Mouse (Mus musculus) gastrocnemius, postnatal 25 days (tissue): ENCODE results near the gene Tekt3. TPM values are rescaled to one million over a fixed set of nuclear protein-coding genes. Genes with fewer than 3 reads are reported as not detected.

Experiments used
- DNase-seq: peaks from one replicate; pipeline ENCODE4 v3.0.0; 2022
- long read RNA-seq, 2 experiments: library from polyadenylated mRNA; stranded (forward); transcript quantifications; one replicate each; pipeline ENCODE4 v2.0.0; 2021
- total RNA-seq, 2 experiments: library from RNA; stranded (reverse); gene quantifications; 1 replicate in 1 of 2; 2 replicates in 1 of 2; pipeline ENCODE4 v1.2.3; 2021

Tekt3 gene
- total RNA-seq, result not detected
- long read RNA-seq, experiment 1, partial matches to known transcripts, result 0 of 1 reads
- long read RNA-seq, experiment 1, other reads (novel, unspliced or antisense), result 1 of 1 reads
- long read RNA-seq, experiment 2, result 0 reads

DNA sequence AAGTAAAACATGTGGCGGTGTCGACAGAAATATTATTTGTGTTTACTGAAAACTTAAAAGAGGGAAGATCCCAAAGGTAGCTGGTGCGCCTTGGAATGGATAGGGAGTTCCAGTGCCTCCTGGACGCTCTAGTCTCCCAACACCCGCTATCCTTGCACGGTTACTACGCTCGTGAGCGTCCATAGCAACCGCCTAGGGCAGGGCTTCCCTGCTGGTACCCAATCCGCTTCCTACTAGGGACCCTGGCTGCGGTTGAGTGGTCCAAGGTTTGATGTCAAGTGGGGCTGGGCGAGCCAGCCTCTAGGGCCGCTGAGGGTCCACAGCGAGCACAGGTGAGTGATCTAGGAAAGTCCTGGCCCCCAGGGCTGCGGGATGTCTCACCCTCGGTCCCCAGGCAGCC, at the start of gene Tekt3:
Tekt3 (plus strand) TSS at position 209 of the 400 bp plus-strand sequence.
- no peak for DNase-seq

- DNase-seq, result no peak
These were observed 43.9 kb upstream of the Tekt3 start for GRCm38 (mm10) chr11:63017327-63018082.

- DNase-seq, result no peak
These were observed 43.3 kb upstream of the Tekt3 start for GRCm38 (mm10) chr11:63018083-63018622.

DNA sequence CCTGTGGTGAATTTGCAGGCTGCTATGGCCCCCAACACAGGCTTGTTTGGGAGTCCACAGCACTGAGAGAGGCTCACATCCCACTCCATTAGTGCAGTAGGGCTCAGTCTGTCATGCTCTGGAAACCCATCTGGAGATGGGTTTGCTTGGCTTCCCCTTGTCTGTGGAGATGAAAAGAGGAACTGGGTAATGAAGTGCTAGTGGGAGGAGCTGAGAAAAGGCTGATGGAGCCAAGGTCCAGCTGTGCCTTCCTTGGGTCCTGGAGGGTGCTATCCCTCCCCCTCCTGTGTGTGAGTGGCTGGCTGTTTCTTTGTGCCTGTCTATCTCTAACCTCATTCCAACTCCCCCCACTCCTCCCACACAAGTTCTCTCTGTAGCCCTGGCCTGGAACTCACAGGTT, 40.8 kb upstream of the Tekt3 start:
- no peak for DNase-seq

- DNase-seq, result no peak
These were observed 40.2 kb upstream of the Tekt3 start for GRCm38 (mm10) chr11:63021141-63021806.

DNA sequence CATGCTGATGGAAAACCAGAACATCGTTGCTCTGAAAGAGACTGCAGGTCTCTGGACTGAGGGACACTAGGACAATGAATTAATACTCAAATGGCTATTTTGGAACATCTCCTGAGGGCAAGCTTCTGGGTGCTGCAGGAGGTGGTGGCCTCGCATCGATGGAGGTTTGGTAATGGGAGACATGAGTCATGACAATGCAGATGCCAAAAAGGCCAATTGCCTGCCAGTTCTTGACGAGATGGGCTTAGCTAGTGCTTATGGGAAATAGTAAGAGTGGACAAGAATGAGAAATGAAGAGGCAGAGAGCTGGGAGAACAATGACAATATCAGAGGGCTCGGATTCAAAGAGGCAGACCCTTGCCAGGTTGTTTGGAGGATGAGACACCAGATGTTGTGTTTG, 38.0 kb upstream of the Tekt3 start:
- DNase-seq, result peak; percentile 62

DNA sequence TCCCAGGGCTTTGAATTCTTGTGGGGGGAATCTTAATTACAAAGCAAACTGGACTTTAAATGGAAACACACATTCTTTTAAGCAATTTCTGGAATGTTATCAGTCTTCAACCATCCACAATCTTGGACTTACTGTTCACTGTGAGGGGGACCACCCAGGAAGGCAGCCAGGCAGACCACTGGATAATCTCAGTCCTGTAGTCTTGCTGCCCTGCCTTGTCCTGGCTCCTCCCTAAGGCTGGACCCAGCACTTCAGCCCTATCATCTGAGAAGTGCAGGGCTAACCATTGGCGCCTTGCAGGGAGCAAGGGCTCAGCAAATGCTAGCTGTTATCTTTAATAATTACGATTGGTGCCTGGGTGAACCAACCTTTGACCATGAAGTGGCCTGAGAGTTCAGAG, 37.3 kb upstream of the Tekt3 start:
- no peak for DNase-seq

DNA sequence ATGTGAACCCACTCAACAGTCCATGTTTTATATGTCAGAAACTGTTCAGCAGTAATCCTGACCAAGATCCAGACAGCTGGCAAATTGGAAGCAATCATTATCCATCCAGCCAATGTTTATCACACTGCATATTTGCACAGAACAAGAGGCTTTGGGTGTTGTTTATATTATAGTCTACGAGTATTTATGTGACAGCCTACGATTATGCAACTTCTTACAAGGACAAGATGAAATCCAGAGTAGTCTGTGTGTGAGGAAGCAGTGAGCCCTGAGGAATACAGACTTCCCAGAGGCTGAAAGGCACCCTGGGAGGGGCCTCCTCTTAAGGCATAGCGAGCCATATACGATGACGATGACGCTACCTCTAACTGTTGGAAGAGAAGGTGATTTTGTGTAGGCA, 36.0 kb upstream of the Tekt3 start:
- no peak for DNase-seq

- peak; percentile 87 for DNase-seq
These were observed 34.8 kb upstream of the Tekt3 start for GRCm38 (mm10) chr11:63026651-63027141.

- DNase-seq, result no peak
These were observed 33.3 kb upstream of the Tekt3 start for GRCm38 (mm10) chr11:63028131-63028530.

DNA sequence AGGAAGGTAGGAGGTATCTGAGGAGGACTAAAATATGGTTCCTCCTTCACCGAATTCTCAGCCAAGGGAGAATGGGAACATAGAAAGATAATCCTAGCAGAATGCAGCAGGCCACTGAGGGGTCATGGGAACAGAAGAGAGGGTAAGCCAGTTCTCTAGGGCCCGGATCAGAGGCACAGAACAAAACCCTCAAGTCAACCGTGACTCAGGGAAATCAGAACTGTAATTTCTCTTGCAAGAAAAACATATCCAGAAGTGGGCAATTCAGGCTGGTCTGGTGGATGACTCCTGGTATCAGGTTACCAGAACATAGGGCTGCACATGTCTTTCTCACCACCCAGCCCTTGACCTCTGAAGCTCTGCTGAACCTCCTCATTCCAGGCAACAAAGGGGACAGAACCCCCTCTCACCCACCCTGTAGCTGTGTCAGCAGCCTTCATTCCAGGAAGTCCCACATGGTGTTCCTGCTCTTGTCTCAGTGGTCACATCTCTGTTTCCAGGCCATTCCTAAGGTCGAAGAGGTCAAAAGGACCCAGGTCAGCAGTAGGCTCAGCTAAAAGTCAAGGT, 32.2 kb upstream of the Tekt3 start:
- no peak for DNase-seq

DNA sequence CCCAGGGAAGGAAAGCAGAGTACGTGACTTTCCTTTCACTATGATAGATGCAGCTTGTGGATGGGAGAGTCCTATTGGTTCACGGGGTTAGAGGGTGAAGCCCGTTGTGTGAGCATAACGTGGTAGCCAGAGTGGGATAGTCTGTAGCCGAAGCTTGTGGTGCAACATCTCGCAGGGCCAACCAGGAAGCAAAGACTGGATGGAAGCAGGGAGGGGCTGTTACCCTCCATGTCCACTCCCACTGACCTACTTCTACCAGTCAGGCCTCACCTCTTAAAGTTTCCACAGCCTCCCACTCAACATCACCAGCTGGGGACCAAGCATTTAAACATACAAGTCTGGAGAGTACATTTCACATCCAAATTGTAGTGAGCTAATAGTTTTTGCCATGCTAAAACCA, 31.7 kb upstream of the Tekt3 start:
- no peak for DNase-seq

DNA sequence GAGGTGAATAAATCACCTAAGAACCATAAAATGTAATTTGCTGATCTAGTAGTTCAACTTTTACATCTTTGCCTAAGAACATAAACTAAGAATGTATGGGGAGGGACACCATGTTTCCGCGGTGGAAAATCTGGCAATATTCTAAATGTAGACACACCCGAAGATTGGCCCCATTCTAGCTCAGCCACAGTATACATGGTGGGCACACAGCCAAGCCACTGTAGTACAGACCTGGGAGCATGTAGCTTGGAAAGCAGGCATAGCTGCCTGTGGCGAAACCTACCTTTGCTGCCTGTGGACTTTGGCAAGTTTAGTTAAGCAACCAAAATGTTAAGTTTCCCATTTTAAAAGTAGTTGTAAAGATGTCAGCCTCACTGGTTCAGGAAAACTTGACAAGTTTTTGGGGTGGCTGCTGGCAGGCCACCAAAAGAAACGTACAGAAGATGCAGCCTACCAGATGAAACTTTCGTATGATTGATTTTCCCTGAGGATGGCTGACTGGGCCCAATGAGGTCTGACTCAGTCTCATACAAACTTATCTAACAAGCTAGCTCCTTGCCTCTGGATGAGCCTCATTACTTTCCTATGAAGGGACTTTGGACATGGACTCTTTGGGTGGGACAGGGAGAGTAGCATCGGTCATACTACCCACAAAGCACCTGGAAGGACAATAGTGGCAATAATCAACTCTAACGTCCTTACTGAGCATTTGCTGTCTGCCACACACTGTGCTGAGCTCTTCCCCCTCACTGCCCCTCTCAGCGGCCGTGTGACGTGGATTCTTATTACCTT, 25.8 kb upstream of the Tekt3 start:
- DNase-seq, result no peak

DNA sequence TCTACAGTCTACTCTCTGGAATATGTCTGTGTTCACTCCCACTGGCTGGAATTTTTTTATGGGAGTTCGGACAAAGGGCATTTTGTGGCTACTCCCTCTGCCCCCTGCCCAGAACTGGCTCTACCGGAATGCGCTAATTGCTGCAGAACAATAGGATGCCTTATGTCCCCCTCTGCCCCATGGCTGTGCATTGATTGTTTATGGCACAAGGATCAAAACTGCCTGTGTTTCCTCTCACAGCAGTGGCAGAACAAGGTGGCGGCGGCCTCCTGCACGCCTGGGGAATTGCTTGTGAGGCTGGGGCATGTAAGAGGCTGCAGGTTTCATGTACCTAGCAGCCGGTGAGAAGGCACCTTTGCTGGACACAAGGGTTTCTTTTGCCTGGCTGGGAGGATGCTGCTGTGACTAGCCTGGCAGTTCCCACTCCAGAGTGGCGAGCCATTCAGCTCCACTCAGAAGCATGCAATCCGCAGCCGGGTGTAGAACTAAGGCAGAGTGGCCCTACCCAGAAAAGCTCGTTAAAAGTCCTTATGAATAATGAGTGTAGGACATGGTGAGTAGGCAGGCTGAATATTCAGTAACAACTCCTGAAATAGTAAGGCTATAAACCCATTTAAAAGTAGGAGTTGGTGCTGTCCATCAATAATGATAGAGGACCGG, 21.3 kb upstream of the Tekt3 start:
- DNase-seq, result no peak

DNA sequence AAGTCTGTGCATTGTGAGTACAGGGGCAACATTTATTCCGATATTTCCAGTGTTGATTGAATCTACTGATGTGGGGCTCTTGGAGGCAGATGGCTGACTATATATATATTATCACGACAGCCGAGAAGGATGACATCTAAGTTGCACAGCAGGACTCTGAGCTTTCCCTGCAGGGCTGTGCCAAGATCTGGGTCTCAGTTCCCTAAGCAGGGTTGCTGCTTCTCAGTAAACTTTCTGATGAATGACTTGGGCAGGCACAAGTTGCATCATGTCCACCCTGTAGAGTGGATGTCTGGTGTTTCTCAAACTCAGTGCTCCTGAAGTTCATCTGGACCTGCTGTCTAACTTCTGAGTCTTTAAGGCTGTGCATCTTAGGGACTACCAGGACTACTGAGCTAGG, 15.7 kb upstream of the Tekt3 start:
- no peak for DNase-seq

GRCm38 (mm10) chr11:63046380-63046779, 15.1 kb upstream of the Tekt3 start:
- peak; percentile 23 for DNase-seq

DNA sequence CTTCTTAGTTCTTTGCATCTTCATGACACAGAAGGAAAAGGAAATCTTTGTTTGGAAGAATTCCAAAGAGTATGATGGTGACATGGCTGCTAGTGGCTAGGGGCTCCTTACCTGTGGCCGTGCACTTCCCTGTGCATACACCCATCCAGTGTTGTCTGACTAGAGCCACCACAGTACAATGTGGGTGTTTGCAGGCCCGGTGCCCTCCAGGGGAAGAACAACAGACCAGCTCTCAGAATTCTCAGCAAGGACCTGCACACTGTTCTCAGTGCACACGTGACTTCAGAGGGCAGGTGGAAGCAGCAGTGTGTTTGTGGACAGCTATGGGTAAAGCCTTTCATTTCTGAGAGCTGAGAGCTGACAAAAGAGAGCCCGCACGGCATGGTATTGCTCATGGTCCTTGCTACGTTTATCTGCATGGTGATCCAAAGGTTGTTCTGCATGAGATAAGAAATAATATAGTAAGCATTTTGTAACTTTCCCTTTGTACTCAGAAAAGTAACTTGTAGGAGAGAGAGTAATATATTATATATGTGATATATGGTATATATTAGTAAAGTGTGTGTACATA, 11.0 kb upstream of the Tekt3 start:
- DNase-seq, result no peak

DNA sequence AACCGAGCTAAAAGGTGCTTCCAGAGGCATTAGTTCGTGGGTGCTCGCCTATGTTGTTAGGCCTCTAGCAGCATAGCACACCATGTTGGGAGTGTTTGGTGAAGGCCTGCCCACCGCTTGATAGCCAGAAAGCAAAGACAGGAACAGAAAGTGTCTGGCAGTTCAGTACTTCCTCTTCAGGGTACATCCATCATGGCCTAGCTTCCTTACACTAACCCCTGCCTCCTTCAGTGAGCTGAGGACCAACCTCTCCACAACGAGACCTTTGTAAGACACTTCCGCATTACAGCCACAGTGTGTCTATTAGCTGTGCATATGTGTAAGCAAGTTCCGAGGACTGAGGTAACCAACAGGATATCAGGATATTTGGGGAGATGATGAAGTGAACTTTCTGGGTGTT, 10.4 kb upstream of the Tekt3 start:
- no peak for DNase-seq

DNA sequence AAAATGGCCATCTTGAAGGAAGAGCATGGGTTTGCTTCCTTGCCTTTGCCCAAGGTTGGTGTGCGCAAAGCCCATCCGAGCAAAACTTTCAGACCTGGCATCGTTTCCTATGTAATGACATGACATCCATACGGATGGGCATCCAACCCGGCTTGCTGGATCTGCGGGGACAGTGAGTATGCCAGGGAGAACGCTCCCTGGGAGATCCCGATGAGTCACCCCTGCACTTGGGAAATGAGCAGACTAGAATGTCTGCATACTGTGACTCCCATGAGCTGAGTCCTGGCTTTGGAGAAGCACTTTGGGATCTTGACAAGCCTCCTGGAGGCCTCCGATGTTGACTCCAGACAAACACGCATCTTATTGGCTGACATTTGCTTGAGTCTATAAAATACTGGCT, 9.5 kb upstream of the Tekt3 start:
- no peak for DNase-seq

- no peak for DNase-seq
These were observed 5.9 kb upstream of the Tekt3 start for GRCm38 (mm10) chr11:63055596-63055995.

- no peak for DNase-seq
These were observed 3.0 kb upstream of the Tekt3 start for GRCm38 (mm10) chr11:63058375-63058952.
